Mouse (Mus musculus) left cerebral cortex, adult 2 months (tissue): ENCODE results near the gene Vwa8. TPM values are rescaled to one million over a fixed set of nuclear protein-coding genes. Genes with fewer than 3 reads are reported as not detected.

Experiments
- DNase-seq, 2 experiments: peaks; one replicate each; pipeline ENCODE4 v3.0.0; 2021 to 2022; ENCODE audit warnings: low spot score in 2 of 2, mixed read lengths in 1 of 2; ENCODE audit errors: extremely low spot score in 1 of 2
- H3K27ac ChIP-seq: fragments of 200-600 bp; 2 replicates; pipeline ENCODE4 v1.8.1; 2022
- H3K4me3 ChIP-seq: fragments of 200-600 bp; 2 replicates; pipeline ENCODE4 v1.8.1; 2022
- CTCF ChIP-seq: fragments of 200-600 bp; IDR thresholded peaks from 2 replicates; pipeline ENCODE4 v1.8.1; 2022; ENCODE audit warnings: antibody characterized with exemption, mild to moderate bottlenecking, moderate library complexity
- intact Hi-C: fragments of 180-260 bp; cut with DNase I; formaldehyde crosslinking; loops from one replicate; pipeline ENCODE4 v1.15.1; 2025
- total RNA-seq, 2 experiments: library from RNA; stranded (reverse); gene quantifications; 2 replicates each; pipeline ENCODE4 v1.2.3; 2021

The Vwa8 gene
- total RNA-seq, 2 experiments from 2014 or later: 31.7 to 32.3 TPM

DNA sequence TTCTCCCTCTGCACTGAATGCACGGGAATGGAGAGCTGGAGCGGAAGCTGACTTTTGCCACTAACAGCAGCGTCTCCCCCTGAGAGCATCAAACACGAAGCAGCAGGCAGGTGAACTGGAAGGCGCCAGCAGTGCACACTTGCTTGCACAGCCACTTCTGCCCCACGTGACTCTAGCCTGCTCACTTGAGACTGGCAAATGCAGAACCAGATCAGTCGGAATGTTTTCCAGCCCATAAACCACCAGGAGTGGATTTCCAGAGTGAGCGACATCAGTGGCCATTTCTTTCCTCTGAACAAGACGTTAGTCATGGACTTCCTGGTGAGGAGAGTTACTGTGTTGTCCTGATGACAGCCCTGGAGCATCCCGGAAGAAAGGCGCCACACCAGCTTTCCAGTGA is 200.7 kb downstream of the Vwa8 start:
- DNase-seq: no peak
- TF ChIP-seq CTCF: no peak
- Histone ChIP-seq H3K27ac (no peak overlapping the region), H3K4me3 (no peak overlapping the region)
- intact Hi-C loops: no loop called here

DNA sequence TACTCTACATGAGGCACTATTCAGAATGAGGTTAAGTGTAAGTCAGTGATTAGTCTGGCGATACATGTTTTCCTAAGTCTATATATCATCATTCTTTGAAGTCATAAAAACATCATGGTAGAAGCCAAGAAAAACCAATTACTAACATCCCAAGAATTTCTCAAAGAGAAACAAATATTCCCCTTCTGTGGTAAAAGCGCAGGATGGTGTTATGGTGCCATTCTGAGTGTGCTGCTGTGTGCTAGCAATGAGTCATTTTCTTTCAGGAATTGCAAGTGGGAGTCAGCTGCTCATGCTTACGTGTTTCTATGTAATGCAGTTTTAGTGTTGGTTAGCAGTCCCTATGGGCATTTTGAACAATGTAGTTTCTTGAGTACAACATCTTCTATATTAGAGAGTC is 216.8 kb downstream of the Vwa8 start:
- intact Hi-C loops: no loop called here
- Histone ChIP-seq H3K27ac (no peak overlapping the region), H3K4me3 (no peak overlapping the region)
- DNase-seq: no peak
- no peak for TF ChIP-seq CTCF

DNA sequence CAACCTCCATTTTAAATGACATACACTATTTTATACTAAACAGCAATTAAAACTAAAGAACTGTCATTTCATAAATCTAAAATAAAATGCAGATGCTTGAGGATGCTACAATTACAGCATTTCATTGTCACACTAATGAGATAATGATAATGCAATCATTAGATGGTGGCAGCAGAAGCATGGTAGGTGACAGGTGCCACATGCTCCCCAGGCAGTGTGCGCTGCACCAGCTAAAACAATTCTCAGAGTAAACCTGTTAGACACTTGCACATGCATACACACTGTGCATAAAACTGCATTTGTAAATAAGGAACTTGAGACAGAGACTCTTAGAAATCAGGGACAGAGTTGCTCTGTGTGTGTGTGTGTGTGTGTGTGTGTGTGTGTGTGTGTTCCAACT is 220.7 kb downstream of the Vwa8 start:
- no peak for DNase-seq
- no peak overlapping the region for H3K4me3 ChIP-seq
- intact Hi-C loops: no loop called here
- no peak overlapping the region for H3K27ac ChIP-seq
- TF ChIP-seq CTCF: no peak

DNA sequence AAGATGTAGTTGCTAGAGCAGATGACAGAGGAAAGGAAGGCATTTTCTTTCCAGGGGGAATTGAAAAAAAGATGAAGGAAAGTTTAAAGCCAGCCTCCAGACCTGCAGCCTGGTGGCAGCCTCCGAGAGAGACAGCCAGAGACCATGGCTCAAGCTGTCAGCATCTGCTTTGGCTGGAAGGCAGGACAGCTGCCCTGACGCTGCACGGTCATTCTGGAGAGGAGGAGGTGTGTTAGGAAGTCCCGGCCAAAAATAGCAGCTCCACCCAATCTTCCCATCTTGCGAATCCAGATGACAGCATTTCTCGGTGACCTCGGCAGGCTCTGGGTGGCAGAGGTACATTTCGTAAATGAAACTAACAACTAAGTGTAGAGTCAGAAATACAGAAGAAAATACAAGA is 225.9 kb downstream of the Vwa8 start:
- no peak overlapping the region for H3K27ac ChIP-seq
- TF ChIP-seq CTCF: no peak
- H3K4me3 ChIP-seq: no peak overlapping the region
- intact Hi-C loops: no loop called here
- no peak for DNase-seq

DNA sequence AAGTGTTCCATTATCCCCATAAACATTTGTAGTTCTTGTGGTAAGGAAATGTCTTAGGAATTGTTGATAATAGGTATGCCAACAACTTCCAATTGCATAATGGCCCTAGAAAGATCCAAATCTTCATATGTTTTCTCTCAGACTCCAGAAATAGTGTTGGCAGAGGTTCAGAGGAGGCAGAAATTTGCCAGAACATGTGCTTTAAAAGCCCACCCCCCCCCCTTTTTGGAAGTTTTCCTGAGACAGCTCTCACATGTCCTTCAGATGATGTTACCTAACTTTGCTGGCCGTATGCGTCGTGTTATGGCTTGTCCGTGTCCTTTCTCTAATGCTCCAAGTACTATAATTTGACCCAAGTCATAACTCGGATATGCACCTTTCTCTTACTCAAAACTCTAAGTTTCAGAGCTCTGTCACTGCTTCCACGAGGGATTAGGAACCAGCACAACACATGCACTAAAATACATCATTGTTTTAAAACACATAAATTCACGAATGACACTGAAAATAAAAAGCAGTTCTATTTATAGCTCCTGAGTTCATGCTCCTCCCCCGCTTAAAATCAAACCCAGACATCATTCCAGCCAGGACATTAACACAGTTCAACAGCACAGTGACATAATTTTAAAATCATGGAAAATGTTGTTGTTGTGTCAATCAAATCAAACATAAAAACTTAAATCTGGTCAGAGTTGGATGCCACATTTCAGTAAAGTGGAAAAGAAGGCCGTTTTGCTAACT is 227.9 kb downstream of the Vwa8 start:
- intact Hi-C loops: no loop called here
- no peak overlapping the region for H3K27ac ChIP-seq
- no peak overlapping the region for H3K4me3 ChIP-seq
- no peak for DNase-seq
- no peak for TF ChIP-seq CTCF

DNA sequence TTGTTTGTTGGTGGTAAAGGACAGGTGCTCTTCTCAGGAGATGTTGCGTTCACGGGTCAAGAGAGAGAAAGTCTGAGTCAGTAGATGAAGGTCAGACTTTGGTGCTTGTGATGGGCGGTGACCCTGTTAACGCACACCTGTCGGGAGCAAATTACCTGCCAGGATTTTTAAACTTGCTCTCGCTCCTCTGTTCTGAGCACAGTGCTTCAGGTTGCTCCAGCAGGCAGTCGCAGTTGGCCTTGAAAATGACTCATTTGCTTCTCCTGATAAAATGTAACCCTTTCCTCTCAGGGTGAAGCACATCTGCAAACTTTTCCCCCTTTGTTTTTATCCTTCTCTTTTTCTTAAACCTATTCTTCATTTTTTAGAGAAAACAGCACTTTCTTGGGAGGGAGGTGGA is 234.7 kb downstream of the Vwa8 start:
- intact Hi-C loops: no loop called here
- Histone ChIP-seq H3K4me3 (no peak overlapping the region), H3K27ac (no peak overlapping the region)
- no peak for TF ChIP-seq CTCF
- no peak for DNase-seq

DNA sequence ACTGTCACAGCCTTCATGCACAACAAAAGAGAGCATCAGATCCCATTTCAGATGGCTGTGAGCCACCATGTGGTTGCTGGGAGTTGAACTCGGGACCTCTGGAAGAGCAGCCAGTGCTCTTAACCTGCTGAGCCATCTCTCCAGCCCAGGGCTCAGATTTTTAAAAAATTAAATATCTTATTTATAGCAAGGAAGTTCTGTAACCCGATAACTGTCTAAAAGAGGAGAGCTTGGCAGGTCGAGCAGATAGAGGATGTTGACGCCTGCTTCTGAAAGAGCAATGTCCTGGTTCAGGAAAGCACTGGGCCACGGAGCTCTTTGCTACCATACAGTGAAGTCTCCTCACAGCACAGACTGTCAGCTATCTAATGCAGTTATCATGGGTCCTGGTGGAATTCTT is 237.2 kb downstream of the Vwa8 start:
- H3K27ac ChIP-seq: no peak overlapping the region
- TF ChIP-seq CTCF: no peak

DNA sequence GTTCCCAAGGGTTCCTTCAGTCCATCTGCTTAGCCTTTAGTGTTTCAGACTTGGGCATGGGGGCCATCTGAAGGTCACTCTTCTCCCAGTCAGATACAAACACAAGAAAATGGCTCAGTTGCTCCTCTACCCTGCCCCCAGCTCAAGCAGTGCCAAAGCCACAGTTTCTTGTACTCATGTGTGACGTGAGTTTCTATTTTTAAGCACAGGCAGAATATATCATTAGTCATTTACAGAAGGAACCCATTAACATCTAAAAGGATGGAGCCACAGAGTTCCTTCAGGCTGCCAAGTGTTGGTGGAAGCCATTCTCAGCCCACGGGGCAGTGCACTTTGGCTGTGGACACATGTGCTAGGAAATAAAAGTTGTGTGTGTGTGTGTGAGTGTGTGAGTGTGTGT is 240.6 kb downstream of the Vwa8 start:
- Histone ChIP-seq H3K4me3 (no peak overlapping the region), H3K27ac (no peak overlapping the region)
- no peak for DNase-seq
- intact Hi-C loops: no loop called here
- TF ChIP-seq CTCF: no peak

More for the DNA sequence above, 237.2 kb downstream of the Vwa8 start:
- intact Hi-C loops: no loop called here
- H3K4me3 ChIP-seq: no peak overlapping the region
- no peak for DNase-seq

DNA sequence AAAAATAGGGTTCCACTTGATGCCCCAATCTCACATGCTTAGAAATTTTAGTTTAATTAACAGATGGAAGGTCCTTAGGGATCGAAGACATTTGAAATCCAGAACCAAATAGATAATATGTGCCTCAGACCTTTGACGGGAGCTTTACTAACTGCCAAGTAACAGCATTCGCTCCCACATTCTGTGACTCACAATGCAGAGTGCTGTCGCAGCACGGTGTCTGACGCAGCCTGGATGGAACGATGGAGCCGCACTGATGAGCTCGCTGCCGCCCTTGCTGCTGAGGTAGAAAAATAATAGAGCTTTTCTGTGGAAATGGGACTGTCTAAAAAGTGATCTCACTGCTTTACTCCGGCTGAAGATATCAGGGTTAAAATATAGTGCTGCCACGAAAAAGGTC is 248.3 kb downstream of the Vwa8 start:
- TF ChIP-seq CTCF: no peak
- intact Hi-C loops: no loop called here
- Histone ChIP-seq H3K27ac (no peak overlapping the region), H3K4me3 (no peak overlapping the region)
- peak; percentile 24 for DNase-seq

DNA sequence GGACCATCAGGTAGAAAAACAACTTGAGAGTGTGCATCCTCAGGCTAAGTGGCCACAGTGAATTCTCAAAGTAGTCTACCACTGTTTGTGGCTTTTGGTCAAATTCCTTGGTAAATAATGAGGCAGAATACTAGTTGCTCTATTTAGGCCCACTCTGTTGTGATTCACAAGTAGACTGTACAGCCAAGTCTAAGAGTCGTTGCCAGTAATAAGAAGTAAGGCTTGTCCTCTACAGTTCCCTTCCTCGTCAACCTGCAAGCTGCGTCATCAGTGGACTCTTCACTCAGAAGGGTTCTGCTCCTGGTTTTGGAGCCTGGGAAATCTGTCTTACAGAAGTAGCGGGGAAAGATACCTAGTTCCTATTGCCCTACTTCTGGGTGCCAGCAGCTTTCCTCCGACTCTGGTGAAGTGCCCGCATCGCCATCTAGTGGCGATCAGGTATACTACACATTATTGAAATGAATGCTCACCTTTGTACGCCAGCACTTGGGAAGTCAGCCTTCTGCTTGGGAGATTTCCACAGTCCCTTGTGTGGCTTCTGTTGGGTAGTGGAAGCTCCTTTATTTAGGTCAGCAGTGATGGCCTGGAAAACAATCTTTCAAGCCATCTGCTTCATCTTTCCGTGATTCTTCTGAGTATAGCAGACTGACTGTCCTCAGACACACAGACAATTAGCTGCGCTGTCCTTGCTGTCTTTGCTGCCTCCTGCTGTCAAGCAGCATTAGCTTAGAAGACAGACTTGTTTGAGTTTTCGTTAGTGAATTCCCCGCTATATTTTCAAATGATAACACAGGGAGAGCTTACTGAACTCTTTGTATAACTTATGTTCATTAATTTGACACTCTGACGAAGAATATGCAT is 258.0 kb downstream of the Vwa8 start:
- Histone ChIP-seq H3K27ac (0 out of 2 replicates have a peak overlapping the region, but pooled peaks have one; percentile 28), H3K4me3 (no peak overlapping the region)
- TF ChIP-seq CTCF: peak; percentile 86
- peak; percentile 80 to 82 for DNase-seq
- intact Hi-C loops: loop anchor here (1.0 to 10.0 kb wide), 6 partner anchors 102 to 495 kb away; partner anchors contain the start of gene Dgkh

DNA sequence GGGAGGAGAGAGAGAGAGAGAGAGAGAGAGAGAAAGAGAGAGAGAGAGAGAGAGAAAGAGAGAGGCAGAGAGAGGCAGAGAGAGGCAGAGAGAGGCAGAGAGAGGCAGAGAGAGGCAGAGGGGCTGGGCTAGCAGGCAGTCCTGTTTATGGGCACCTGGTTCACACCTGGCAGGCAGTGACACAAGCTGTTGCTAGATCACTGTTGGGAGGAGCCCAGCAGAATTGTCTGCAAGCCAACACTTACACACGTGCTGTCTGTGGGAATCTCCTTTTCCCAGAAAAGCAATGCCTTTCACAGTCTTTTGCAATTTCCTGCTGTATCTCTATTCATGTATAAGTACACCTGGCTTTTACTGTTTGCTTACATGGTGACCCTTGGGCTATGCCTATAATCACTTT is 260.5 kb downstream of the Vwa8 start:
- no peak overlapping the region for H3K27ac ChIP-seq
- intact Hi-C loops: loop anchor here (5.0 to 10.0 kb wide), 5 partner anchors 105 to 497 kb away; partner anchors contain the start of gene Dgkh
- no peak for DNase-seq

DNA sequence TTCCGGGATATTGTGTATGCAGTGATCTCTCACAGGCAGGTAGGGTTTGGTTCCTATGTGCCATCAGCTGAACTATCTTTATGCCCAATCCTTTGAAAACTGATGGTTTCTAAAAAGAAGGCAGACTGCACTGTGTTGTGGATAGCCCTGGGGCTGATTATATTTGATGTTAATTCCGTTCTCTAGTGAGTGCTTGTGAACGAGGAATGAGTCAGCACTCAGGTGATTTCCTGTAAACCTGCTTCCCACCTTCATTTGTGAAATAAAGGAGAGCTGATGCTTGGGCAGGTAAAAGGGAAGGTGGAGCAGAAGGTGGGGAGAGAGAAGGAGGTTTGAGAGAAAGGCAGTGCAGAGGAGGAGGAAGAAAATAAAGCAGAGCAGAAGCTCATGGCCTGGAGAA is 261.2 kb downstream of the Vwa8 start:
- intact Hi-C loops: no loop called here
- no peak for TF ChIP-seq CTCF
- Histone ChIP-seq H3K27ac (no peak overlapping the region), H3K4me3 (no peak overlapping the region)
- no peak for DNase-seq

More for the DNA sequence above, 260.5 kb downstream of the Vwa8 start:
- TF ChIP-seq CTCF: no peak
- H3K4me3 ChIP-seq: no peak overlapping the region
